Mouse (Mus musculus): ENCODE results near the gene Astn2.

DNA sequence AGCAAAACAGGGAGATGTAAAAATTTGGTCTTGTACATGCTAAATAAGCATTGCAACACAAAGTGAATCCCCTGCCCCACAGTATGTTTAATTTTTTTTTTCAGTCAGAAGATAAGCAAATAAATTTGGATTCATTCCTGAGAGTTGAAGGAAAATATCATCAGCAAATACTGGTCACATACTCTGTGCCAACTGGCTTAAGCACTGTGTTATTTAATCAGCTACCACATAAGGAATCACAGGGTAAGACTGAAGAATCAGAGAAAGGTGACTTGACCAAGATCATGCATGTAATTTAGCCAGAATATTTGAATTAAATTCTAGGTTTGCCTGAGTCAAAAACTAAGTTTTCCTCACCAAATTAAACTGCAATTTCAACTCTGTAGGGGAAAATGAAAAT, 693.8 kb downstream of the Astn2 start:
- no peak for TF ChIP-seq CTCF (IDR thresholded peaks at IDR 0.05)
- TF ChIP-seq POLR2A (IDR thresholded peaks at IDR 0.05; ENCODE audit: insufficient read depth, low read depth, low read length), result no peak
- no peak for TF ChIP-seq EP300 (IDR thresholded peaks at IDR 0.05; ENCODE audit: insufficient read depth, low read depth, low read length)

Measured in heart, adult 2 months (tissue).